Mouse (Mus musculus) stomach, embryonic 16.5 days (tissue): ENCODE measurements around the gene Nanp. TPM values are rescaled to one million over a fixed set of nuclear protein-coding genes. Genes with fewer than 3 reads are reported as not detected.

ENCODE experiments used
- ATAC-seq: fragments of 200-750 bp; cut with Nextera tagmentation; 2 replicates; pipeline ENCODE4 v1.8.0; 2017; ENCODE audit warnings: moderate number of reproducible peaks, moderate TSS enrichment; ENCODE audit not compliant: insufficient read depth, low FRiP score
- H3K27ac ChIP-seq: fragments of 300-500 bp; sonication (generic); 2 replicates; pipeline ENCODE4 v1.5.1; 2014; ENCODE audit warnings: low read length
- H3K27me3 ChIP-seq: fragments of 300-500 bp; sonication (generic); 2 replicates; pipeline ENCODE4 v1.6.1; 2014; ENCODE audit warnings: low read length, control low read depth, mixed read lengths; ENCODE audit not compliant: control insufficient read depth, insufficient read depth
- H3K36me3 ChIP-seq: fragments of 300-500 bp; sonication (generic); 2 replicates; pipeline ENCODE4 v1.6.1; 2014; ENCODE audit warnings: low read length; ENCODE audit not compliant: control insufficient read depth, insufficient read depth
- H3K4me1 ChIP-seq: fragments of 300-500 bp; sonication (generic); 2 replicates; pipeline ENCODE4 v1.6.1; 2014; ENCODE audit warnings: low read length, control low read depth, mixed read lengths; ENCODE audit not compliant: control insufficient read depth, insufficient read depth
- H3K4me2 ChIP-seq: fragments of 300-500 bp; sonication (generic); 2 replicates; pipeline ENCODE4 v1.6.1; 2014; ENCODE audit warnings: low read depth, low read length, mixed read lengths
- H3K4me3 ChIP-seq: fragments of 300-500 bp; sonication (generic); replicated peaks from 2 replicates; pipeline ENCODE4 v1.5.1; 2014; ENCODE audit warnings: mild to moderate bottlenecking, low read length
- H3K9ac ChIP-seq: fragments of 300-500 bp; sonication (generic); 2 replicates; pipeline ENCODE4 v1.6.1; 2014; ENCODE audit warnings: low read length
- H3K9me3 ChIP-seq: fragments of 300-500 bp; sonication (generic); replicated peaks from 2 replicates; pipeline ENCODE4 v1.6.1; 2016; ENCODE audit warnings: low read length, control low read depth; ENCODE audit not compliant: control insufficient read depth
- WGBS: fragments of 180-500 bp; shearing (Covaris S2); extraction: QIAGEN DNeasy Blood & Tissue Kit; methylation state at CpG from one replicate; pipeline ENCODE4 v1.1.7; 2014; 5-methylcytosine and 5-hydroxymethylcytosine counted together
- polyA plus RNA-seq: library from polyadenylated mRNA; unstranded; fragments of >200 nt; fragmentation: Nextera tagmentation; extraction: Ambion mirVana; gene quantifications from 2 replicates; pipeline ENCODE4 v1.2.1, GENCODE M21; 2015

Gene Nanp
- polyA plus RNA-seq, 1 experiment from 2014 or later, result 57.2 TPM

DNA sequence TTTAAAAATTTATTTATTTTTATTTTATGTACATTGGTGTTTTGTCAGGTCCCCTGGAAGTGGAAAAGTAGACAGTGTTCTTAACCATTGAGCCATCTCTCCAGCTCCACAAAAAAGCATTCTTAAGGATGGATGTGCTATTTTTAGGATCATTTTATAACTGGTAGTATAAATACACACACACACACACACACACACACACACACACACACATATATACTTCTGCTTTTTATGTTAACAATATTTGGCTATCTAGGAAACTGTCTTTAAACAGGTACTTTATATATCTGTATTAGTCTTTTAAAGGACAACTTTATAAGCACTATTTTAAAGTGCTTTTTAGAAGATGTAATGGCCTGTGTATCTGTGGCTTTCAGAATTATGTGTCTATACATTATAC is 57.1 kb downstream of the Nanp start:
- Histone ChIP-seq H3K9me3 (no peaks in the 10 kb centered on the region), H3K36me3 (no peaks in the 10 kb centered on the region), H3K27ac (no peak overlapping the region), H3K4me3 (no peak overlapping the region), H3K27me3 (no peaks in the 10 kb centered on the region), H3K9ac (no peak overlapping the region), H3K4me1 (no peaks in the 10 kb centered on the region), H3K4me2 (no peak overlapping the region)
- no peak for ATAC-seq

- ATAC-seq, result no peak
- Histone ChIP-seq H3K9me3 (no peaks in the 10 kb centered on the region), H3K4me3 (no peak overlapping the region), H3K4me2 (no peak overlapping the region), H3K9ac (no peak overlapping the region), H3K27ac (no peak overlapping the region), H3K4me1 (no peaks in the 10 kb centered on the region), H3K36me3 (no peaks in the 10 kb centered on the region), H3K27me3 (no peaks in the 10 kb centered on the region)
- 62% methylated on average over 7 of the region's 7 CpGs for WGBS
These were observed 57.7 kb downstream of the Nanp start for GRCm38 (mm10) chr2:150981524-150981923.

- Histone ChIP-seq H3K27ac (no peak overlapping the region), H3K9me3 (no peaks in the 10 kb centered on the region), H3K27me3 (no peaks in the 10 kb centered on the region), H3K9ac (no peak overlapping the region), H3K4me2 (no peak overlapping the region), H3K4me3 (no peak overlapping the region), H3K4me1 (no peaks in the 10 kb centered on the region), H3K36me3 (no peaks in the 10 kb centered on the region)
- 88% methylated on average over 14 of the region's 14 CpGs for WGBS
- no peak for ATAC-seq
These were observed 59.2 kb downstream of the Nanp start for GRCm38 (mm10) chr2:150979861-150980620.

Other genes with a start within 250 kb of the Nanp start
- 57.8 and 67.9 TPM in 2 replicates for gene Abhd12, start 134.7 kb downstream of the Nanp start, polyA plus RNA-seq
- 22.1 and 25.4 TPM in 2 replicates for gene Gins1, start 134.0 kb downstream of the Nanp start, polyA plus RNA-seq
- 6.2 and 8.6 TPM in 2 replicates for gene Ninl, start within 50 bp of the Nanp start, polyA plus RNA-seq
- not detected in 2 replicates for gene Gm14151, start 53.0 kb upstream of the Nanp start, polyA plus RNA-seq
- gene Gm14147, start 58.8 kb upstream of the Nanp start, polyA plus RNA-seq, result not detected in 2 replicates